Mouse (Mus musculus) spleen, adult 2 months (tissue): ENCODE measurements around the gene Apod.
"Not testable (repeated sequence)": the region's sequence is repeated elsewhere in the genome, so short reads cannot be mapped to it uniquely, and the experiment has no call there.

Experiments used
- CTCF ChIP-seq: fragments of 200-500 bp; IDR thresholded peaks from 2 replicates; pipeline ENCODE4 v1.5.1; 2011; ENCODE audit warnings: mild to moderate bottlenecking, inconsistent platforms; ENCODE audit not compliant: insufficient read depth, insufficient read length, insufficient replicate concordance; ENCODE audit errors: extremely low read depth
- POLR2A ChIP-seq: fragments of 200-500 bp; IDR thresholded peaks from 2 replicates; pipeline ENCODE4 v1.6.1; 2011; ENCODE audit warnings: low read depth, low read length, inconsistent platforms

- TF ChIP-seq CTCF, POLR2A: not testable (repeated sequence)
Measured at GRCm38 (mm10) chr16:31316246-31317143, 1.9 kb upstream of the Apod start.
